Mouse (Mus musculus): ENCODE results near the gene Ercc6. TPM values are rescaled to one million over a fixed set of nuclear protein-coding genes. Genes with fewer than 3 reads are reported as not detected.

The Ercc6 gene
- polyA plus RNA-seq, 1 experiment from 2014 or later, result 16.1 TPM

DNA sequence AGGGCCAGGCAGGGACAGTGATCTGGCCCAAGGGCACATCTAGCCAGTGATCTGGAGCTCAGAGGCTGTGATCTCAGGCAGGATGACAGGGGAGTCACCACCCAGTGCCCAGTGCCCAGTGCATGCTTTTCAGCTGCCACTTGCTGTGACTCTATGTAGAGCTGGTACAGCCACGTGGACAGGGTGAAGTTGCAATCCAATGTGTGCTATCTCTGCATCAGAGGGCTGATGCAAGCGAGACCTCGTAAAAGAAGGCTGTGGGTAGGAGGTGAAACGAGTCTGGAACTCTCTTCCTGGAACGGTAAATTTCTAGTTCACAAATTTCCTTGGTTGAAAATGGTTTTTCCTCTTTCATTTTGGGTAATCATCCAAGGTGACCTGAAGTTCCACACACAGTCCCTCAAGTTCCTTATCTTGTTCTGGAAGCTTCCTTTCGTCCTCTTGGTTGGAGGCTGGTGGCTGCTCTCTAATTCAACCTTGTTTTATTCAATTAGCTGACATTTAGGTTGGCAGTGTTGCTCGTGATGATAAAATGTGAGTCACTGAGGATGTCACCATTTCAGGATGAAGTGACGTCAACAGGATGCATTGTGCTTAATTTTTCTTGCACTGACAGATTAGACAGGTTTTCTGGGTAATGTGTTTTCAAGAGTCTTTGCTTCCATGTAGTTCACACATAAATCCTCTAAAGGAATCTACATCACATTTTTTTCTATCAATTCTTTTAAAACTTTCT lies 17.0 kb upstream of the Ercc6 start:
- TF ChIP-seq CTCF (IDR thresholded peaks at IDR 0.05), result no peak
- ChIA-PET CTCF (interaction anchor here (1.6 to 1.8 kb wide), 2 partner anchors 10 to 266 kb away, joined by 3 to 5 read pairs; no protein-coding TSS in a partner anchor), POLR2A (no interaction called here)
- in situ Hi-C loops (cut with MboI; ENCODE audit: low pct_unique_long_range_greater_than_20kb), result loop anchor here (25.0 kb wide), 1 partner anchor 384 kb away; no protein-coding TSS in a partner anchor
- DNase-seq (ENCODE audit: low read depth, low spot score), result no peak
- peak; percentile 60 for ATAC-seq
- no peaks in the 10 kb centered on the region for H3K27me3 ChIP-seq

DNA sequence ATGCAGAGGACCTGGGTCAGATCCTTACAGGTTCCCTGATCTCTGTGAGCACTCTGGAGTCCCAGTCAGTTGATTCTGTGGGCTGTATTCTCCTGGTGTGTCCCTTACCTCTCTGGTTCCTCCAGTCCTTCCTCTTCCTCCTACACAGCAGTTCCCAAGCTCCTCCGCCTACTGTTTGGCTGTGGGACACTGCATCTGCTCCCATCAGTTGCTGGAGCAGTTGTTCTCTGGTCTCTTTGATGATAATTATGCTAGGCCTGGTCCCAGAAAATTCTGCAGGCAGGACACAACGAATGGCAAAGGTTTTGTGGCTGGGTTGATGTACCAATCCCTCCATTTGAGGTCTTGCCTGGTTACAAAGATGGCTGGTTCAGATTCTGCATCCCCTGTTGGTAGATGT lies 12.0 kb upstream of the Ercc6 start:
- DNase-seq (ENCODE audit: low read depth, low spot score) (no peak), ATAC-seq (no peak)
- TF ChIP-seq CTCF (IDR thresholded peaks at IDR 0.05), result no peak
- ChIA-PET CTCF (no interaction called here), POLR2A (interaction anchor here (0.6 kb wide), 1 partner anchor 51 kb away, joined by 3 read pairs; no protein-coding TSS in a partner anchor)
- in situ Hi-C loops (cut with MboI; ENCODE audit: low pct_unique_long_range_greater_than_20kb), result no loop called here
- H3K27me3 ChIP-seq, result no peaks in the 10 kb centered on the region

DNA sequence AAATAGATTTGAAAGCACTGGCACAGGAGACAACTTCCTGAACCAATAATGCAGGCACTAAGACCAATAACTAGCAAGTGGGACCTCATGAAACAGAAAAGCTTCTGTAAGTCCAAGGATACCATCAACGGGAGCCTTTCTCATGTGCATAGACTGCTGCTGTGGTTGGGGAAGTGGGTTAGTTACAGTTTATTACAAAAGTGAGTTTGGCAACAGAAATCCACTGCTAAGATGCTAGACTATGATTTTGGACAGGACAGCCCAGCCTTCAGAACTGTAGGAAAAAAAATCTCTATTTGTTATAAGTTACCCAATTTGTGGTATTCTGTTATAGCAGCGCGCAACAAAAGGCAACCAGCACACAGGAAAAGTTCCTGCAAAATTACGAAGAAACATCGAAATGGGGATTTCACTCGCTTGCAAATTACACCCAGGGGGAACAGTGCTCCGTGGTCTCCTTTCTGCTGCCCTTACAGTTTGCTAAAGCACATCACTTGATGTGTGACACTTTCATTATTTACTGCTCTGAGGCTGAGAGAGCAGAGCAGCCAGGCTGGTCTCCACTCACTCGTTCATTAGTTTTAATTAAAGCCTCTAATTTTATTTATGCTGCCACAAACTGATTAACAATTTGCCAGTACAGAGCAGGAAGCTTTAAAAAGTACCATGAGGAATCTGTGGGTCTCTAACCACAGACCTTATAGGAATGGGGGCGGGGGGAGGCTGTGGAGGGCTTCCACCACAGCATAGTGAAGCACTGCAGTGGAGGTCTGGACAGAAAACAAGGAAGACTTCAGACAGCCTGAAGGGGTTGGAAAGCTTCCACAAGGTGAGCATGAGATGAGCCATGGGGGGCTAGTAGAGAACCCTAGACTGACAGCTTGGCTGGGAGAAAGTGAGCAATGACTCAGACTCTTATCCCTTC lies 10.3 kb upstream of the Ercc6 start:
- TF ChIP-seq CTCF (IDR thresholded peaks at IDR 0.05), result no peak
- in situ Hi-C loops (cut with MboI; ENCODE audit: low pct_unique_long_range_greater_than_20kb), result no loop called here
- ATAC-seq (no peak), DNase-seq (ENCODE audit: low read depth, low spot score) (no peak)
- ChIA-PET POLR2A (no interaction called here), CTCF (interaction anchor here (1.6 kb wide), 1 partner anchor 31 kb away, joined by 3 read pairs; no protein-coding TSS in a partner anchor)
- no peaks in the 10 kb centered on the region for H3K27me3 ChIP-seq

DNA sequence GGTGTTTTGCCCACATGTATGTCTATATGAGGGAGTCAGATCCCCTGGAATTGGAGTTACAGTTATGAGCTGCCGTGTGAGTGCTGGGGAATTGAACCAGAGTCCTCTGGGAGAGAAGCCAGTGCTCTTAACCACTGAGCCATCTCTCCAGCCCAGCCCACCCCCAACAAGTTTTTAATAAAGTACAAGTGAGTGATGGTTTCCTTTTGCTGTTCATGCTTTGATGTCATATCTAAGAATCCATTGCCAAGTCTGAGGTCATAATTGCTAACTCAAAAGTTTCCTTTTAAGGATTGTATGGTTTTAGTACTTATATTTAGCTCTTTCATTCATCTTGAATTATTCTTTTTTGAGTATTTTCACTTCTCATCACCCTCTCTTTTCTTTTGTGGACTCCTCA lies 9.4 kb upstream of the Ercc6 start:
- no peaks in the 10 kb centered on the region for H3K27me3 ChIP-seq
- ATAC-seq (no peak), DNase-seq (ENCODE audit: low read depth, low spot score) (no peak)
- CTCF ChIA-PET, result no interaction called here
- POLR2A ChIA-PET, result no interaction called here
- in situ Hi-C loops (cut with MboI; ENCODE audit: low pct_unique_long_range_greater_than_20kb), result no loop called here
- no peak for TF ChIP-seq CTCF (IDR thresholded peaks at IDR 0.05)

DNA sequence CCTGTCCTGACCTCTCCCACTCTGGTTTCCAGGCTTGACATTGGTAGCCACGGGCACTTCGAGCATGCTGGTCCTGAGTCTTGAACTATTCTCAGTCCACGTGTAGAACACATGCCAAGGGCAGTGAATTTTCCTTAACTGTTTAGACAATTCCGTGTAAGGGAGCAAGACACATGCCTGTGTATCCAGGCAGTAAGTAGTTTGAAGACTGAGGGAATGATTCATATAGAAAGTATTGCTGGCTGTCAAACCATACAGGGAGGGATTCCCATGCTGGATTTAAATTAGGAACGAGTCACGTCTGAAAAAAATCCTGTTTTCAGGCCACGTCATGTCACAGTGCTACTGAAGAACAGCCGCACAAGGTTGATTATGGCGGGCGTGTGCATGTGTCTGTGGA lies 7.0 kb upstream of the Ercc6 start:
- ChIA-PET CTCF (interaction anchor here (1.5 kb wide), 1 partner anchor 10 kb away, joined by 3 read pairs; no protein-coding TSS in a partner anchor), POLR2A (no interaction called here)
- TF ChIP-seq CTCF (IDR thresholded peaks at IDR 0.05), result no peak
- DNase-seq (ENCODE audit: low read depth, low spot score) (peak; percentile 61), ATAC-seq (peak; percentile 92)
- in situ Hi-C loops (cut with MboI; ENCODE audit: low pct_unique_long_range_greater_than_20kb), result no loop called here
- no peaks in the 10 kb centered on the region for H3K27me3 ChIP-seq

DNA sequence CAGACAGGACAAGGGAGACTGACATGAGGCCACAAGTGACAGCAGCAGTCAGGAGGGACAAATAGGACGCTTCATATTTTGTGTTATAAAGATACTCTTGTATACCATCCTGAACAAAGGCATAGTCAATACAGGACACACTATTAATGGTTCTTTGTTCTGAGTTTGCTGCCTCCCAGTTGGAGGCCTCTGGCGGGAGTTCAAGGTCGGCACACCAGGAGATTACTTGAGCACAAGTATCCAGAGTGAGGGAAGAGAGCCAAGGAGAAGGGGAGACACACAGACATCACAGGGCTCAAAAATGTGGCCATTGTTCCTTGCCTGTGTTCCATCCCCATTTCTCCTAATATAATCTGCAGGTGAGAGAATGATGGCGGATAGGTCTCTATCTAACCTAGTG lies 6.1 kb upstream of the Ercc6 start:
- POLR2A ChIA-PET, result no interaction called here
- ATAC-seq, result no peak
- no peak for TF ChIP-seq CTCF (IDR thresholded peaks at IDR 0.05)
- DNase-seq (ENCODE audit: low read depth, low spot score), result no peak
- in situ Hi-C loops (cut with MboI; ENCODE audit: low pct_unique_long_range_greater_than_20kb), result no loop called here
- H3K27me3 ChIP-seq, result no peaks in the 10 kb centered on the region
- CTCF ChIA-PET, result no interaction called here

DNA sequence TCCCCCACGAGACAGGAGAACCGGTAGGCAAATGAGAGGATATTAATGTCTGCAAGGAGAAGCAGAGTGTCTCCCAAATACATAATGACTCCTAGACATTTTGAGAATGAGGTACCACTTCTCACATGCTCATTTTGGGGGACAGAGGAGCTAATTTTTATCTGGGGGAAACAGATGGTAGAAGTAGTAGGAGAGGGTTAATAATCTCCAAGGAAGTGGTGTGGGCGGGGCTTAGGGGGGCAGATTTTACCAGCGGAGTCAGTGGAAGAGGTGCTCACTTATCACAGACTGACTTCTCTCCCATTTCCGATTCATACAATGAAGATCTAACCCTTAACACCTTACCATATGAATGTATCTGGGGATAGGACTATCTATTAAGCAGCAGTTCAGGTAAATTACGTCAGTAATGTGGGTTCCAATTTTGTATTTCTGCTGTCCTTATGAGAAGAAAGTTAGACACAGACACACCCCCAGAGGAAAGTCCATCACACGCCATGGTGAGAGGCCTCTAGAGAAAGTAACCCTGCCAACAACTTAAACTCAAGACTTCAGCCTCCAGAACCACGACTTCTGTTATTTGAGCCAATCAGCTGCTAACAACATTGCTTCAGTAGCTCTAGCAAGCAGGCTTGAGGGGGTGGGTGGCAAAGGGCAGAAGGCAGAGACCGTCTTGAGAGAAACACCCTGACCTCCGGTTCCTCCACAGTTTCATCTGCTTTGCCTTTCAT lies 5.1 kb upstream of the Ercc6 start:
- ChIA-PET CTCF (no interaction called here), POLR2A (no interaction called here)
- ATAC-seq (no peak), DNase-seq (ENCODE audit: low read depth, low spot score) (no peak)
- in situ Hi-C loops (cut with MboI; ENCODE audit: low pct_unique_long_range_greater_than_20kb), result no loop called here
- no peak for TF ChIP-seq CTCF (IDR thresholded peaks at IDR 0.05)
- no peaks in the 10 kb centered on the region for H3K27me3 ChIP-seq

DNA sequence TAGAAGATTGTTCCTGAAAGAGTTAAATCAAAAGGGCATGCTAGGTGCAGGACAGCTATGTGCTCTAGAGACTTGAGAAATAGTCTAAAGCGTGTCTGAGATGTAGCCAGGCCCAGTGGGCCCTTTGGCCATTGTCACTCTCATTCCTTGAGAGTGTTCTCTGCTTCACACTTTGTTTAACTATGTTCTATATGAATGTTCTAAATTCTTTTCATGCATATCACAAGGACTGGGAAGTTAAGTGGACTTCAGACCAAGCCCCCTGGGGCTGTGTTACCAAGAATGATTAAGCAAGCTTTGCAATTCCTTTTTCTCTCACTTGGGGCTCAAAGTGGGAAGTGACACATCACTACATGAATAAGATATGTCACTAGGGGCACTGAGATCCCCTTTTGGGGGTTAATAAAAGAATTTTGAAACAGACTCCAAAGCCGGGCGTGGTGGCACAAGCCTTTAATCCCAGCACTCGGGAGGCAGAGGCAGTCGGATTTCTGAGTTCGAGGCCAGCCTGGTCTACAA lies 3.8 kb upstream of the Ercc6 start:
- ATAC-seq, result no peak
- DNase-seq (ENCODE audit: low read depth, low spot score), result no peak
- no peak for TF ChIP-seq CTCF (IDR thresholded peaks at IDR 0.05)
- in situ Hi-C loops (cut with MboI; ENCODE audit: low pct_unique_long_range_greater_than_20kb), result no loop called here
- ChIA-PET POLR2A (no interaction called here), CTCF (no interaction called here)
- H3K27me3 ChIP-seq, result no peaks in the 10 kb centered on the region

DNA sequence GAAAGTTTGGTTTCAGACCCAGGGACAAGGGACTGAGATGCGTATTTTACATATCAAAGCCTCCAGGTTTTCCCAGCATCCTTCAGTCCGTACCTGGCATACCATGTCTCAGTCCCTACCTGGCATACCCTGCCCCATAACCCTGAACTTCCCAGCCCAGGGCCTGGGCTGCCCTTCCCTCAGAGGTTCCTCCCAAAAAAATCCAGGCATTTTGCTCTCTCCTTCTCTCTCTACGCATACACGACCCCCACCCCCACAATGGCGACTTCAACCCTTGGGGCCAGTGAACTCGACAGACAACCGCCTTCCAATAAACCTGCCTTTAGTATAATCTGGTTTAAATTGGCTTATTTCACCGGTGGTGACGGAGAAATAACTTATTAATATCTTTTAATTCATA lies 409 bp upstream of the Ercc6 start:
- DNase-seq (ENCODE audit: low read depth, low spot score) (no peak), ATAC-seq (no peak)
- ChIA-PET POLR2A (no interaction called here), CTCF (no interaction called here)
- no peak for TF ChIP-seq CTCF (IDR thresholded peaks at IDR 0.05)
- H3K27me3 ChIP-seq, result no peaks in the 10 kb centered on the region
- in situ Hi-C loops (cut with MboI; ENCODE audit: low pct_unique_long_range_greater_than_20kb), result no loop called here

DNA sequence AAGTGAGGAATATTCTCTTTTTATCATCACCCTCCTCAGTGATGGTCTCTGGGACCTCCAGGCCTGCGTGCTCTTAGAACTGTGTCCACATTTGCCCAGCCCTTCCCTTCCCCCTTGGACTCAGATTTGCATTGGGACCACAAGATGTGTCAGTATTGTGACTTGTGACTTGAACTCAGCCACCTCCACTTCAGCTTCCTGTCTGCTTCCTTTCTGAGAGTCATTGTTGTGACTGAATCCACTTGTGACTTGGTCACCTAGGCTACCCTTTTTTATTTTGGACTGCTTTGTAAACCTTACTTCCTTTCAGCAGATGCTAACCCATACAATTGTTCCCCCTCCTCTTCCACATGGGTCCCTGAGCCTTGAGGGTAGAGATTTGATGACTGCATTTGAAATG lies 2.8 kb downstream of the Ercc6 start:
- in situ Hi-C loops (cut with MboI; ENCODE audit: low pct_unique_long_range_greater_than_20kb), result no loop called here
- no peak for TF ChIP-seq CTCF (IDR thresholded peaks at IDR 0.05)
- ChIA-PET POLR2A (interaction anchor here (0.8 kb wide), 1 partner anchor 9 kb away, joined by 3 read pairs; no protein-coding TSS in a partner anchor), CTCF (no interaction called here)
- no peak for ATAC-seq
- no peak for DNase-seq (ENCODE audit: low read depth, low spot score)
- H3K27me3 ChIP-seq, result no peaks in the 10 kb centered on the region

Data from Patski (cell line).